Mouse (Mus musculus) v-Abl transformed pro-B cells (cell line): ENCODE data around the gene Hnrnpa0.

Experiments
- in situ Hi-C, 2 experiments: fragments of 400-800 bp; cut with MboI; formaldehyde crosslinking; loops; one replicate each; pipeline ENCODE4 v1.15.1; 2025; ENCODE audit not compliant: unreplicated experiment in 2 of 2

Gene Hnrnpa0

GRCm38 (mm10) chr13:58128396-58128767 is at the start of gene Hnrnpa0:
Gene Hnrnpa0, minus strand, starts transcription at chr13:58128556.
- in situ Hi-C loops = no loop called here

DNA sequence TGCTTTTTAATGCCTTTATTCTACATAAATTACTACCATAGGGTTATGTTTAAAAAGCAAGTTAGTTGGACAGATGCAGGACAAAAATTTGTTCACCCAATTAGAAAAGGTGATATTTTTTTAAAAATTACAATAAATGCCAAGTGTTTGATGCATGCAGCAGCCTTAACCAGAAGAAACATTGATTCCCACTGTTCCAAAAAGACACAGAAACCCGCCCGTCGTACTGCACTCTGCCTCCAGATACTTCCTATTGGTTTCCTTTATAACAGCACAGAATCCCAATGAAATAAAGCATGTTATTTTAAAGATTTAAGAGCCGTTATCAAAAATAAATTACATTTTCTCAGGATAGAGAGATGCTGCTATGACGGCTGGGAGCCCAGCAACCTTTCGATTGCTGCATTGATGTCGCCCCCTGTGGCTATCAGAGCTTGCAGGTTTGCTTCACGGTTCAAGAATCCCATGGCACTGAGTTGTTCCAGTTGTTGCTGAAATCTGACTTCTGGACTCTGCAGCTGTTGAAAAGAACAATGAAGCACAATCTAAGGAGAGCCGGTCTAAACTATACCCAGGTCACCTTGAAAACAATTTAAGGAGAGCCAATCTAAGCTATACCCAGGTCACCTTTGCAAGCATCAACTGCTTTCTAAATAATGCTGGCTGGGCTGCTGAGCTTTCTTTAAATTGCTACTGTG is 49.3 kb upstream of the Hnrnpa0 start:
- in situ Hi-C loops = no loop called here

GRCm38 (mm10) chr13:58176105-58176504 is 47.7 kb upstream of the Hnrnpa0 start:
- in situ Hi-C loops = no loop called here

DNA sequence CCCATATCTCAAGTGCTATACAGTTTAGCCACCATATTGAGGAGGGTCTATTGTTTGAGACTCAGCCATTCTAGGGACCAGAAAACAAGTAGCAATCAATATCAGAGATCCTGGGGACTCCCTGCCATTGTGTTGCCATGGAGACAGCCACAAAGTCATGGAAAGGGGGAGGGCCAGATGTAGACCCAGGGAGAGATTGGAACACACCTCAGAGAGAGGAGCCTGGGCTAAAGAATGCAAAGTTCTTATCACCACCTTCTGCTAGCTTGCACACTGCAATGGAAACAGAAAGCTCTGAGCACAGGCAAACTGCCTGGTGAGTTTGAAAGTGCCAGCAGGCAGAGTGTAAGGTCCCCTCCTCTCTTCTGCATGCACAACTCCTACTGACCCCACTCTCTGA is 39.8 kb upstream of the Hnrnpa0 start:
- in situ Hi-C loops = loop anchor here (25.0 kb wide), 2 partner anchors 1619 to 1644 kb away; partner anchors contain the start of genes Gm49354 (in 1 of the 2) and Tut7 (in 1 of the 2)

DNA sequence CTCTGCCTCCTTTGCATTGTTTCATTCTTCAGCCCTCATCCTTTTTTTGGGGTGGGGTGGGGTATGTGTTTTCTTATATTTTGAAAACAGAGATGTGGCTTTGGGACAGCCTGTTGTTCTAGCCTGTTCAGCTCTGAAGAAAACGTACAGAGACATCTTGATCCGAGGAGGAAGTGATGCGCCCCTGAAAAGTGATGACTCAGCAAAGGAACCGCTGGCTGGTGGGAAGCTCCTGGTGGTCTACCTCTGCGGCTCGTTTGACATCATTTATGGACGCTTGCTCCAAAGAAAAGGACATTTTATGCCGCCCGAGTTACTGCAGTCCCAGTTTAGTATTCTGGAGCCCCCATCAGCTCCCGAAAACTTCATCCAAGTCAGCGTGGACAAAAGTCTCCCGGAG is 35.0 kb upstream of the Hnrnpa0 start:
- in situ Hi-C loops = loop anchor here (25.0 kb wide), 2 partner anchors 1624 to 1649 kb away; partner anchors contain the start of genes Gm49354 (in 1 of the 2) and Tut7 (in 1 of the 2)

DNA sequence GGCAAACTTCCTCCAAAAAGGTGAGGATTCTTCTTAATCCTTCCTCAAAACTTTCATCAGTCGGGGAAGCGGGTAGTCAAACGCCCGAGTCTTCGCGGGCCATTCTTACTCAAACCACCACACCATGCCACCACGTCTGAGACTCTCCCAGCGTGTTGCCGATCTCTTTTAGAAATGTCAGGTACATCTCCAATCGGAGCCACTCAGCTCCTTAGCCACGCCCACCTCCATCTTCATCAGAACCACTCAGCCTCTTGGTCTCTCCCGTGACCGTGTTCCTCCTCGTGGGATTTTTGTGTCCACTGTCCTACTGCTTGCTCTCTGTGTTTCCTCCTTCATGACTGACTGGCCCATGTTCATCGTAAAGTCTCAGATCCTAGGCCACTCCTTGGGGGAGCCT is 32.4 kb upstream of the Hnrnpa0 start:
- in situ Hi-C loops = loop anchor here (25.0 kb wide), 2 partner anchors 1627 to 1652 kb away; partner anchors contain the start of genes Gm49354 (in 1 of the 2) and Tut7 (in 1 of the 2)

GRCm38 (mm10) chr13:58158099-58158912 is 29.9 kb upstream of the Hnrnpa0 start:
- in situ Hi-C loops = loop anchor here (5.0 to 25.0 kb wide), 4 partner anchors 229 to 1654 kb away; partner anchors contain the start of genes 2210016F16Rik (in 2 of the 2), Gm49354 (in 1 of the 2) and Tut7 (in 1 of the 2)

- in situ Hi-C loops = loop anchor here (5.0 to 25.0 kb wide), 4 partner anchors 230 to 1655 kb away; partner anchors contain the start of genes 2210016F16Rik (in 2 of the 2), Gm49354 (in 1 of the 2) and Tut7 (in 1 of the 2)
These were observed 29.2 kb upstream of the Hnrnpa0 start, which contains the start of gene Idnk for GRCm38 (mm10) chr13:58157447-58158098. Gene Idnk, plus strand, starts transcription at chr13:58157649.

- in situ Hi-C loops = loop anchor here (5.0 to 25.0 kb wide), 4 partner anchors 230 to 1655 kb away; partner anchors contain the start of genes 2210016F16Rik (in 2 of the 2), Gm49354 (in 1 of the 2) and Tut7 (in 1 of the 2)
These were observed 28.7 kb upstream of the Hnrnpa0 start for GRCm38 (mm10) chr13:58157036-58157435.

- in situ Hi-C loops = loop anchor here (5.0 to 25.0 kb wide), 4 partner anchors 231 to 1656 kb away; partner anchors contain the start of genes 2210016F16Rik (in 2 of the 2), Gm49354 (in 1 of the 2) and Tut7 (in 1 of the 2)
These were observed 27.7 kb upstream of the Hnrnpa0 start for GRCm38 (mm10) chr13:58156031-58156430.

DNA sequence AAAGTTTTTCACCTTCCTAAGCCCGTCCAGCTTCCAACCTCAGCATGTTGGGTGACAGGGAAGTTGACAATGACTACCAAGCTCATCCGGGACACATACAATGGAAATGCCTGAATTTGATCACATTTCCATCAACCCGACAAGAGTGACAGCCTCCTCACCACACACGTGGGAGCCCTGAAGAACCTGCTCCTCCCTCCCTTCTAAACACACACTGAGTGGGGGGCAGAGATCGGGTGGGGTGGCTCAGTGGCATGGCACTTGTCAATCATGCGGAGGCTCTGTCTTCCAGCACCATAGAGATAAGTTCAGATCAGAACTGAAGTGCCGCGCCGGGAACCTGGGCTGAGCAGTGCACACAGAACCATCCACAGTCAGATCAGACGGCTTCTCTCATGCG is 22.1 kb upstream of the Hnrnpa0 start:
- in situ Hi-C loops = loop anchor here (25.0 kb wide), 2 partner anchors 1637 to 1662 kb away; partner anchors contain the start of genes Gm49354 (in 1 of the 2) and Tut7 (in 1 of the 2)

- in situ Hi-C loops = loop anchor here (5.0 to 25.0 kb wide), 3 partner anchors 438 to 1663 kb away; partner anchors contain the start of genes Gm49354 (in 1 of the 2) and Tut7 (in 1 of the 2)
These were observed 21.3 kb upstream of the Hnrnpa0 start for GRCm38 (mm10) chr13:58149629-58150028.

DNA sequence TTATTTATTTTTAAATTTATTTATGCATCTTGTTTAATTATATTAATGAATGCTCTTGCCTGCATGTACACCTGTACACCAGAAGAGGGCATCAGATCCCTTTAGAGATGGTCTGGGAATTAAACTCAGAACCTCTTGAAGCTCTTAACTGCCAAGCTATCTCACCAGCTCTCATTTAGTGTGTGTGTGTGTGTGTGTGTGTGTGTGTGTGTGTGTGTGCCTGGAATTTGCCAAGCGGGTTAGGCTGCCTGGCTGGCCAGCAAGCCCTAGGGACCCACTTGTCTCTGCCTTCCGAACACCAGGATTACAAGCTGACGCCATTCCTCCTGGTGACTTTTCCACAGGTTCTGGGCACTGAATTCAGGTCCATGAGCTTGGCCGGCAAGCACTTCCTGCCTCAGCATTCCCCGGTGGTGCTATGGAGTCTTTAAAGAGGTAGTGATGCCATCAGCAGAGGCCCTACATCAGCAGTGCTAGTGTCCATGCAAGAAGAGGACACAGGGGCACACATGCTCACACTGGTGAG is 20.7 kb upstream of the Hnrnpa0 start:
- in situ Hi-C loops = loop anchor here in 1 of 2 experiments (5.0 kb wide), 1 partner anchor 438 kb away; no protein-coding TSS in a partner anchor

GRCm38 (mm10) chr13:58148256-58148831 is 20.0 kb upstream of the Hnrnpa0 start:
- in situ Hi-C loops = loop anchor here in 1 of 2 experiments (5.0 kb wide), 1 partner anchor 439 kb away; no protein-coding TSS in a partner anchor

- in situ Hi-C loops = loop anchor here in 1 of 2 experiments (5.0 kb wide), 1 partner anchor 440 kb away; no protein-coding TSS in a partner anchor
These were observed 19.4 kb upstream of the Hnrnpa0 start for GRCm38 (mm10) chr13:58147760-58148159.

GRCm38 (mm10) chr13:58146603-58147002 is 18.2 kb upstream of the Hnrnpa0 start:
- in situ Hi-C loops = loop anchor here in 1 of 2 experiments (5.0 kb wide), 1 partner anchor 441 kb away; no protein-coding TSS in a partner anchor

DNA sequence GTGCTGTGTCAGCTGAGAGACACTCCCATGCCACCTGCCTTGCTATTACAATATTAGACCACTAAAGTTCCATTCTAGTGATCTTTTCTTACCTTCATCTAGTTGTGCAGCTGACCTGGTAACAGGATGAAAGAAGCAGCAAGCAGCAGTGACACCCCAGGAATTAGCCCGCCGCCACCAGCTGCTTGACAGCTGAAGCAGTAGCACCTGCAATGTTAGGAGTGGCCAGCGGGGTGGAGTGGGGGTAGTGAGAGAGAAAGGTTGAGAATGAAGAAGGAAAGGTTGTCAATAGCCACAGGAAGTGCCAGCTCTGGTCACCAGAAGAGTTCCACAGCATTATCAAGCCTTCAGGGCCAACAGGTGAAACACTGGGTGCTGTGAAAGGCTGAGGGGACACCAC is 3.3 kb upstream of the Hnrnpa0 start:
- in situ Hi-C loops = no loop called here

DNA sequence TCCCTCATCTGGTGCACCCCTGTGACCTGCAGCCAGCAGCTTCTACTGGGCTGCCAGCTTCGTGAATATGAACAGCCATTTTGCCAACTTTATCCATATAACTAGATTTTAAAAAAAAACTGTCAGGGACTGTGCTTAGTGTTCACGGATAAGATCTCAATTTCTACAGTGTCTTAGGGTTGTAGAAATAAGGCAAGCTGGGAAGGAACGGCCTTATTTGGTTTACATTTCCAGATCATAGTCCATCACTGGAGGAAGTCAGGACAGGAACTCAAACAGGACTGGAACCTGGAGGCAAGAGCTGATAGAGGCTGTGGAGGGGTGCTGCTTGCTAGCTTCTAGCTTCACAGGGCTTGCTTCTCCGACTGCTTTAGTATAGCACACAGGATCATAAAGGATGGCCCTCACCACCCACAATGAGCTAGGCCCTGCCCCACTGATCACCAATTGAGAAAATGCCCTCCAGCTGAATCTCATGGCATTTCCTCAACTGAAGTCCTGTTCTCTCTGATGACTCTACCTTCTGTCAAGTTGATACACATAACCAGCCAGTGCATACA is 1.4 kb upstream of the Hnrnpa0 start:
- in situ Hi-C loops = no loop called here
